Mouse (Mus musculus): ENCODE results near the gene Trp63.

Trp63 gene

GRCm38 (mm10) chr16:25774611-25775010 is 91.0 kb downstream of the Trp63 start:
- no peak for ATAC-seq (ENCODE audit: insufficient number of reproducible peaks, low FRiP score, low TSS enrichment)

- ATAC-seq (ENCODE audit: insufficient number of reproducible peaks, low FRiP score, low TSS enrichment), result no peak
Measured at GRCm38 (mm10) chr16:25777501-25777900, 93.9 kb downstream of the Trp63 start.

- ATAC-seq (ENCODE audit: insufficient number of reproducible peaks, low FRiP score, low TSS enrichment), result no peak
Measured at GRCm38 (mm10) chr16:25779964-25780363, 96.4 kb downstream of the Trp63 start.

- no peak for ATAC-seq (ENCODE audit: insufficient number of reproducible peaks, low FRiP score, low TSS enrichment)
Measured at GRCm38 (mm10) chr16:25784246-25784645, 100.7 kb downstream of the Trp63 start.

GRCm38 (mm10) chr16:25786457-25786856 is 102.9 kb downstream of the Trp63 start:
- ATAC-seq (ENCODE audit: insufficient number of reproducible peaks, low FRiP score, low TSS enrichment), result no peak

GRCm38 (mm10) chr16:25792640-25793266 is 109.2 kb downstream of the Trp63 start:
- ATAC-seq (ENCODE audit: insufficient number of reproducible peaks, low FRiP score, low TSS enrichment), result no peak

GRCm38 (mm10) chr16:25797732-25798294 is 114.2 kb downstream of the Trp63 start:
- ATAC-seq (ENCODE audit: insufficient number of reproducible peaks, low FRiP score, low TSS enrichment), result no peak

- ATAC-seq (ENCODE audit: insufficient number of reproducible peaks, low FRiP score, low TSS enrichment), result no peak
Measured at GRCm38 (mm10) chr16:25799618-25800017, 116.1 kb downstream of the Trp63 start.

- no peak for ATAC-seq (ENCODE audit: insufficient number of reproducible peaks, low FRiP score, low TSS enrichment)
Measured at GRCm38 (mm10) chr16:25804955-25805354, 121.4 kb downstream of the Trp63 start.

GRCm38 (mm10) chr16:25807116-25807515 is 123.6 kb downstream of the Trp63 start:
- no peak for ATAC-seq (ENCODE audit: insufficient number of reproducible peaks, low FRiP score, low TSS enrichment)

- no peak for ATAC-seq (ENCODE audit: insufficient number of reproducible peaks, low FRiP score, low TSS enrichment)
Measured at GRCm38 (mm10) chr16:25817753-25818624, 134.4 kb downstream of the Trp63 start.

GRCm38 (mm10) chr16:25826016-25826415 is 142.5 kb downstream of the Trp63 start:
- ATAC-seq (ENCODE audit: insufficient number of reproducible peaks, low FRiP score, low TSS enrichment), result no peak

GRCm38 (mm10) chr16:25832576-25832975 is 149.0 kb downstream of the Trp63 start:
- ATAC-seq (ENCODE audit: insufficient number of reproducible peaks, low FRiP score, low TSS enrichment), result no peak

- ATAC-seq (ENCODE audit: insufficient number of reproducible peaks, low FRiP score, low TSS enrichment), result no peak
Measured at GRCm38 (mm10) chr16:25835301-25835700, 151.7 kb downstream of the Trp63 start.

- no peak for ATAC-seq (ENCODE audit: insufficient number of reproducible peaks, low FRiP score, low TSS enrichment)
Measured at GRCm38 (mm10) chr16:25835723-25836122, 152.2 kb downstream of the Trp63 start.

GRCm38 (mm10) chr16:25842996-25843395 is 159.4 kb downstream of the Trp63 start:
- no peak for ATAC-seq (ENCODE audit: insufficient number of reproducible peaks, low FRiP score, low TSS enrichment)

- no peak for ATAC-seq (ENCODE audit: insufficient number of reproducible peaks, low FRiP score, low TSS enrichment)
Measured at GRCm38 (mm10) chr16:25843625-25844024, 160.1 kb downstream of the Trp63 start.

GRCm38 (mm10) chr16:25846611-25847010 is 163.0 kb downstream of the Trp63 start:
- ATAC-seq (ENCODE audit: insufficient number of reproducible peaks, low FRiP score, low TSS enrichment), result no peak

- ATAC-seq (ENCODE audit: insufficient number of reproducible peaks, low FRiP score, low TSS enrichment), result no peak
Measured at GRCm38 (mm10) chr16:25848474-25848873, 164.9 kb downstream of the Trp63 start.

GRCm38 (mm10) chr16:25849593-25850464 is 166.3 kb downstream of the Trp63 start:
- no peak for ATAC-seq (ENCODE audit: insufficient number of reproducible peaks, low FRiP score, low TSS enrichment)

Data from cerebellum, adult (tissue).